Mouse (Mus musculus) WW6 (cell line): ENCODE results near the gene Car5a.

Experiments
- DNase-seq: peaks from one replicate; pipeline ENCODE4 v3.0.0-alpha.2; 2013; ENCODE audit warnings: low read depth, low spot score

The Car5a gene

GRCm38 (mm10) chr8:121955825-121956500 is 11.3 kb upstream of the Car5a start:
- no peak for DNase-seq

GRCm38 (mm10) chr8:121954981-121955555 is 10.4 kb upstream of the Car5a start:
- no peak for DNase-seq

GRCm38 (mm10) chr8:121953821-121954545 is 9.3 kb upstream of the Car5a start:
- no peak for DNase-seq

GRCm38 (mm10) chr8:121952800-121953199 is 8.1 kb upstream of the Car5a start:
- DNase-seq, result no peak

- DNase-seq, result no peak
Measured at GRCm38 (mm10) chr8:121952122-121952521, 7.4 kb upstream of the Car5a start.

- DNase-seq, result no peak
Measured at GRCm38 (mm10) chr8:121951656-121952009, 6.9 kb upstream of the Car5a start.

GRCm38 (mm10) chr8:121950749-121951655 is 6.3 kb upstream of the Car5a start:
- no peak for DNase-seq

- DNase-seq, result peak; percentile 99
Measured at GRCm38 (mm10) chr8:121949941-121950748, 5.4 kb upstream of the Car5a start.

- no peak for DNase-seq
Measured at GRCm38 (mm10) chr8:121949222-121949800, 4.6 kb upstream of the Car5a start, which contains the start of gene Banp. TSS of gene Banp (plus strand) at chr8:121949750.

GRCm38 (mm10) chr8:121948321-121949145 is 3.8 kb upstream of the Car5a start:
- DNase-seq, result no peak

- peak; percentile 90 for DNase-seq
Measured at GRCm38 (mm10) chr8:121947753-121948141, 3.0 kb upstream of the Car5a start.

GRCm38 (mm10) chr8:121947047-121947752 is 2.5 kb upstream of the Car5a start:
- DNase-seq, result no peak

GRCm38 (mm10) chr8:121946351-121946750 is 1.6 kb upstream of the Car5a start:
- DNase-seq, result no peak

GRCm38 (mm10) chr8:121943716-121944115 is 988 bp downstream of the Car5a start:
- no peak for DNase-seq

GRCm38 (mm10) chr8:121943057-121943540 is 1.6 kb downstream of the Car5a start:
- DNase-seq, result no peak

- no peak for DNase-seq
Measured at GRCm38 (mm10) chr8:121938732-121939131, 6.0 kb downstream of the Car5a start.

GRCm38 (mm10) chr8:121936391-121936790 is 8.3 kb downstream of the Car5a start:
- DNase-seq, result no peak

- no peak for DNase-seq
Measured at GRCm38 (mm10) chr8:121935341-121936294, 9.1 kb downstream of the Car5a start.
